Mouse (Mus musculus): ENCODE data around the gene Dbf4. TPM values are rescaled to one million over a fixed set of nuclear protein-coding genes. Genes with fewer than 3 reads are reported as not detected.

The Dbf4 gene
- polyA plus RNA-seq, 1 experiment from 2014 or later: 7.4 TPM

DNA sequence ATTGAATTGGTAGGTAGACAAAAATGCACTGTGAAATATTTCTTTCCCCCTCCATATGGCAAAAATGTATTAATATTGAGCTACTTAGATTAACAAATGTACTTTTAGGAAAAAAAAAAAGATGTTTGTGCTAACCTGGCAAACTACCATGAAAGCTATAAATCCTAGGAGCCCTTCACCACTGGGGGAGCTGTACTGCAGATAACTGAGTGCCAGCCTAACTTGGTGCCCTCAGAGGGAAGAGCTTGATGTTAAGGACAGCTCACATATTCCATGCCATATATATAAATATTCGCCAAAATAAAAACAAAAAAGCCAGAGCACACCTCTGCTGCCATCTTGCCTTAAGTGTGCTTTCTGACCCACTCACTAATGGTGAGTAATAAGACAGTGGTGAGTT lies 60.2 kb downstream of the Dbf4 start:
- H3K27me3 ChIP-seq (replicated peaks): no peaks in the 10 kb centered on the region
- peaks cover 26% of the 10 kb centered on the region for H3K4me1 ChIP-seq
- no peak for ATAC-seq (ENCODE audit: low FRiP score)
- 0 out of 2 replicates have a peak, but pooled peaks cover 3% of the 10 kb centered on the region for H3K36me3 ChIP-seq
- no peak overlapping the region for H3K9ac ChIP-seq (replicated peaks)
- no peak overlapping the region for H3K27ac ChIP-seq (replicated peaks)
- no peaks in the 10 kb centered on the region for H3K9me3 ChIP-seq (replicated peaks)
- H3K4me2 ChIP-seq: no peak overlapping the region
- WGBS: 65% methylated on average over 1 of the region's 1 CpGs
- no peak overlapping the region for H3K4me3 ChIP-seq (replicated peaks)

DNA sequence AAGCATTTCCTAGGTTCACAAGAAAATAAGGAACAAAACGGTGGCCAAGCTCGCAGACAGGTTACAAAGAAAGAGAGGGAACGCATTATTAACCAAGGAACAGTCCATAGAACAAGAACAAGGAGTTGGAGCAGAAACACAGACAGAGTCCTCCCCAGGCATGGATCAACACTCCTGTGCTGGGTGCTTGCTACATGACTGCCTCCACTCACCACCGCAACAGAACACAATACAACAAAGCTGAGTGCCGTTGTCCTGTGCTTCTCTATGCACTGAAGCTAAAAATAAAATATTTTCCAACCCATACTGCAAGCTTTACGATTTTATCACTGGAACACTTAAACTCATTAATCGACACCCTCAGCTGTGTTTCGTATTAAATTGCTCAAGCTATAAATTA lies 64.8 kb downstream of the Dbf4 start:
- no peak for ATAC-seq (ENCODE audit: low FRiP score)
- Histone ChIP-seq H3K36me3 (peaks cover 8% of the 10 kb centered on the region; the same call in 1 of the 2 replicates), H3K4me2 (no peak overlapping the region), H3K27me3 (replicated peaks) (no peaks in the 10 kb centered on the region), H3K4me3 (replicated peaks) (no peak overlapping the region), H3K9me3 (replicated peaks) (no peaks in the 10 kb centered on the region), H3K9ac (replicated peaks) (no peak overlapping the region), H3K27ac (replicated peaks) (no peak overlapping the region), H3K4me1 (peaks cover 18% of the 10 kb centered on the region)
- WGBS: 69% methylated on average over 8 of the region's 8 CpGs

DNA sequence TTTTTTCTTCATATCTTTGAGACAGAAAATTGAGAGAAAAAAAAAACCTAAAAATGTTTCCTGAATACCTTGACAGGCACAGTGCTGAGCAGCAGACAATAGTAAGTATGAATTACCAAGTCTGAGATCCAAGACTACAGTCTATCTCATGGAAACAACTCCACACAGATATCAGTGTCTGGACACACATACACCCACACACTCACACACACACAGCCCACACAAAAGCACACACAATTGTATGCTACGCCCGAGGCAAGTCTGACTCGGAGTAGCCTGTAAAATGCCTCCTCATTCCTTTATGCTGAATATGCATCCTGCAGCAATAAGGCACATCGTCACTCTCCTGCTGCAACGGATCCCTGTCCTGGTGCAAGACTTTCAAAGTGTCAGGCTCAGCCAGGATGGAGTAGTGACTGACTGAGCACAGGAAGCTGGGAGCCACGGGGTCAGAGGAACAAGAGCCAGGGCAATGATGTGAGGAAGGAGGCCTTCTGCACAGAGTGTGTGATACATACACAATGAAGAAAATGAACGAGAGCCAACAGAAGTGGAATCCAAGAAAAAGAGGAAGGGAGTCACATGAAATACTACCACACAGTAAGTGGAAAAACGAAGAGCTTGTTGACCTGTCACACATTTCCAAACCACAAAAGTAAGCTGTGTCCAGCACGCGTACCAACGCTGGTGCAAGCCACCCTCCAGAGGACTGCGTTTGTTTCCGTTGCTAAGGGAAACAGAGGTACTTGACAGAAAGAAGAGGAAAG lies 65.4 kb downstream of the Dbf4 start:
- Histone ChIP-seq H3K27ac (replicated peaks) (peak overlapping the region; percentile 34), H3K27me3 (replicated peaks) (no peaks in the 10 kb centered on the region), H3K36me3 (peaks cover 8% of the 10 kb centered on the region; the same call in 1 of the 2 replicates), H3K4me3 (replicated peaks) (no peak overlapping the region), H3K4me1 (peaks cover 18% of the 10 kb centered on the region), H3K9me3 (replicated peaks) (no peaks in the 10 kb centered on the region), H3K9ac (replicated peaks) (no peak overlapping the region), H3K4me2 (no peak overlapping the region)
- no peak for ATAC-seq (ENCODE audit: low FRiP score)
- WGBS: 51% methylated on average over 13 of the region's 13 CpGs

DNA sequence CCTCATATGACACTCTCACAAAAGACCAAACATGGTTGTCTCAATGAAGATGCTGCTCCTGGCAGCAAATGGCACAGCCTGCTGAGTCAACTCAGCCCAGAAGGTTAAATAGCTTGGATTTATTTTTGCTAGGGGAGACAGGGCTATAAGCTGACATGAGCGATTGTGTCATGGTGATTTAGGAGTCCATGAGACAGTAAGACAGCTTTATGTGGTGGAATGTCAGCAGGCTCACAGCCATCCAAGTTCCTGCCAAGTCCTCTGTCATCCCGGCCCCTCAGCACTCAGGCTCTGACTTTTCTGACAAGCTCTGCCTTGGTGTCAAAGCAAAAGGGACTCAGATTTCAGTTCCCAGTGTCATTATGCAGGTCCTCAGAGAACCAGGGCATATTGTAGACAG lies 66.2 kb downstream of the Dbf4 start:
- H3K9ac ChIP-seq (replicated peaks): no peak overlapping the region

DNA sequence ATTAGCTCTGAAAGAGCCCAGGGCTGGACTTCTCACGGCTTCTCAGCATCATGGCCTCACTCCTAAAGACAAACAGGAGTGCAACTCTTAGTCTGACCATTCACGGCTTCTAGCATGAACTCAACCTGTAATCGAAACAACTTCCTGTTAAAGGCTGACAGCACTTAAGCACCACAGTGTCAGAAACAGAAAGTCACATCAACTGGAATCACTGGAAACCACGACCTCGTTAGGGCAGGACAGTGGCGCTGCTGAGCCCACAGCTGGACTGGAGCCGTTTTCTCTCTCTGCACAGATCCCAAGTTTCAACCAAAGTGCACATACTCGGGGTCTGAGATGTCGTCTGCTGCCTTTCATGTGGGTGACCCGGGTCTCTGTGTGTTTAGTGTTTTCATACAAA lies 73.0 kb downstream of the Dbf4 start:
- H3K27ac ChIP-seq (replicated peaks): no peak overlapping the region
- 84% methylated on average over 10 of the region's 10 CpGs for WGBS
- no peaks in the 10 kb centered on the region; the same call in 1 of the 2 replicates for H3K36me3 ChIP-seq
- H3K4me1 ChIP-seq: no peaks in the 10 kb centered on the region
- H3K4me2 ChIP-seq: no peak overlapping the region
- no peak for ATAC-seq (ENCODE audit: low FRiP score)
- H3K9ac ChIP-seq (replicated peaks): no peak overlapping the region
- no peaks in the 10 kb centered on the region for H3K27me3 ChIP-seq (replicated peaks)
- H3K4me3 ChIP-seq (replicated peaks): no peak overlapping the region
- no peaks in the 10 kb centered on the region for H3K9me3 ChIP-seq (replicated peaks)

More for the DNA sequence above, 66.2 kb downstream of the Dbf4 start:
- ATAC-seq (ENCODE audit: low FRiP score): peak; percentile 64; the same call in 1 of the 2 replicates
- Histone ChIP-seq H3K4me2 (no peak overlapping the region), H3K27ac (replicated peaks) (no peak overlapping the region), H3K36me3 (peaks cover 5% of the 10 kb centered on the region; the same call in 1 of the 2 replicates), H3K4me1 (peaks cover 18% of the 10 kb centered on the region), H3K4me3 (replicated peaks) (no peak overlapping the region), H3K27me3 (replicated peaks) (no peaks in the 10 kb centered on the region), H3K9me3 (replicated peaks) (no peaks in the 10 kb centered on the region)
- 21% methylated on average over 2 of the region's 2 CpGs for WGBS

Other genes with a start within 250 kb of the Dbf4 start
- 39.1 and 42.3 TPM in 2 replicates for gene Adam22, start 54.6 kb downstream of the Dbf4 start, polyA plus RNA-seq (2015; fragmentation: Nextera tagmentation; extraction: Ambion mirVana)
- gene Slc25a40, start 134 bp upstream of the Dbf4 start, polyA plus RNA-seq (2015; fragmentation: Nextera tagmentation; extraction: Ambion mirVana): 7.7 and 9.0 TPM in 2 replicates
- 35.5 and 44.8 TPM in 2 replicates for gene Rundc3b, start 200.2 kb upstream of the Dbf4 start, polyA plus RNA-seq (2015; fragmentation: Nextera tagmentation; extraction: Ambion mirVana)
- 1.7 and 2.4 TPM in 2 replicates for gene Abcb1a, start 237.4 kb upstream of the Dbf4 start, polyA plus RNA-seq (2015; fragmentation: Nextera tagmentation; extraction: Ambion mirVana)

Data from neural tube, embryonic 15.5 days (tissue).